Mouse (Mus musculus) hindbrain, embryonic 14.5 days (tissue): ENCODE measurements around the gene Npy4r. TPM values are rescaled to one million over a fixed set of nuclear protein-coding genes. Genes with fewer than 3 reads are reported as not detected.

Experiments
- ATAC-seq: fragments of 200-750 bp; cut with Nextera tagmentation; 2 replicates; pipeline ENCODE4 v1.8.0; 2017; ENCODE audit warnings: moderate number of reproducible peaks, mild to moderate bottlenecking, moderate TSS enrichment, moderate library complexity; ENCODE audit not compliant: low FRiP score
- DNase-seq: peaks from one replicate; pipeline ENCODE4 v3.0.0-alpha.2; 2015; ENCODE audit warnings: low spot score
- H3K27ac ChIP-seq: fragments of 300-500 bp; sonication (generic); 2 replicates; pipeline ENCODE4 v1.5.1; 2014; ENCODE audit warnings: mild to moderate bottlenecking, moderate library complexity
- H3K27me3 ChIP-seq: fragments of 300-500 bp; sonication (generic); 2 replicates; pipeline ENCODE4 v1.6.1; 2014; ENCODE audit warnings: mild to moderate bottlenecking, low read length, mixed read lengths; ENCODE audit not compliant: control insufficient read depth, insufficient read depth
- H3K36me3 ChIP-seq: fragments of 300-500 bp; sonication (generic); replicated peaks from 2 replicates; pipeline ENCODE4 v1.6.1; 2014; ENCODE audit not compliant: control insufficient read depth, insufficient read depth
- H3K4me1 ChIP-seq: fragments of 300-500 bp; sonication (generic); replicated peaks from 2 replicates; pipeline ENCODE4 v1.6.1; 2014; ENCODE audit warnings: antibody characterized with exemption, low read length, mixed read lengths; ENCODE audit not compliant: control insufficient read depth, insufficient read depth
- H3K4me2 ChIP-seq: fragments of 300-500 bp; sonication (generic); replicated peaks from 2 replicates; pipeline ENCODE4 v1.6.1; 2014; ENCODE audit warnings: mild to moderate bottlenecking, moderate library complexity
- H3K4me3 ChIP-seq: fragments of 300-500 bp; sonication (generic); replicated peaks from 2 replicates; pipeline ENCODE4 v1.5.1; 2014; ENCODE audit warnings: mild to moderate bottlenecking, low read length
- H3K9ac ChIP-seq: fragments of 300-500 bp; sonication (generic); 2 replicates; pipeline ENCODE4 v1.6.1; 2014
- H3K9me3 ChIP-seq: fragments of 300-500 bp; sonication (generic); 2 replicates; pipeline ENCODE4 v1.6.1; 2016; ENCODE audit warnings: low read length; ENCODE audit not compliant: control insufficient read depth
- WGBS: fragments of 180-500 bp; shearing (Covaris S2); extraction: QIAGEN DNeasy Blood & Tissue Kit; methylation state at CpG from one replicate; pipeline ENCODE4 v1.1.7; 2014; 5-methylcytosine and 5-hydroxymethylcytosine counted together
- polyA plus RNA-seq: library from polyadenylated mRNA; unstranded; fragments of >200 nt; fragmentation: Nextera tagmentation; extraction: Ambion mirVana; gene quantifications from 2 replicates; pipeline ENCODE4 v1.2.1, GENCODE M21; 2014

The Npy4r gene
- polyA plus RNA-seq, 1 experiment from 2014 or later: 0.13 TPM

- Histone ChIP-seq H3K27ac (no peak within 1 kb of the TSS), H3K36me3 (no peaks in the 10 kb centered on the region), H3K4me1 (no peaks in the 10 kb centered on the region), H3K9me3 (no peaks in the 10 kb centered on the region), H3K4me2 (no peak within 1 kb of the TSS), H3K27me3 (no peaks in the 10 kb centered on the region), H3K4me3 (no peak within 1 kb of the TSS), H3K9ac (no peak within 1 kb of the TSS; the same call in 1 of the 2 replicates)
- no peak for ATAC-seq
- no peak for DNase-seq
- WGBS: 82% methylated on average over 5 of the region's 5 CpGs
These were observed 49.7 kb downstream of the Npy4r start, which contains the start of gene A630023A22Rik for GRCm38 (mm10) chr14:34102601-34103000. TSS of gene A630023A22Rik (minus strand) at chr14:34102754.

GRCm38 (mm10) chr14:34096161-34096560, 56.1 kb downstream of the Npy4r start:
- no peak for ATAC-seq
- WGBS: 72% methylated on average over 5 of the region's 5 CpGs

More at GRCm38 (mm10) chr14:34096161-34096560, 56.1 kb downstream of the Npy4r start:
- Histone ChIP-seq H3K9ac (no peak overlapping the region), H3K4me2 (no peak overlapping the region), H3K9me3 (no peaks in the 10 kb centered on the region), H3K27ac (no peak overlapping the region), H3K4me1 (no peaks in the 10 kb centered on the region), H3K4me3 (no peak overlapping the region), H3K36me3 (no peaks in the 10 kb centered on the region), H3K27me3 (no peaks in the 10 kb centered on the region)
- DNase-seq: no peak

Other genes starting within 250 kb of the Npy4r start
- gene Gdf10, start 228.9 kb downstream of the Npy4r start, polyA plus RNA-seq: 8.0 and 11.4 TPM in 2 replicates
- 0.08 TPM in 1 of 2 replicates, not detected in the other for gene Gdf2, start 211.4 kb downstream of the Npy4r start, polyA plus RNA-seq
- not detected in 2 replicates for gene Rbp3, start 198.5 kb downstream of the Npy4r start, polyA plus RNA-seq
- gene Zfp488, start 173.7 kb downstream of the Npy4r start, polyA plus RNA-seq: 0.78 and 0.85 TPM in 2 replicates
- not detected in 2 replicates for gene Gm30083, start 137.3 kb downstream of the Npy4r start, polyA plus RNA-seq
- not detected in 2 replicates for gene Gm5460, start 135.7 kb downstream of the Npy4r start, polyA plus RNA-seq
- not detected in 2 replicates for gene Antxrl, start 99.8 kb downstream of the Npy4r start, polyA plus RNA-seq
- 0.16 TPM in 1 of 2 replicates, not detected in the other for gene Anxa8, start 66.5 kb downstream of the Npy4r start, polyA plus RNA-seq
- not detected in 2 replicates for gene A630023A22Rik, start 49.7 kb downstream of the Npy4r start, polyA plus RNA-seq
- 4.4 and 5.4 TPM in 2 replicates for gene Gprin2, start 49.2 kb upstream of the Npy4r start, polyA plus RNA-seq
- gene Syt15, start 67.1 kb upstream of the Npy4r start, polyA plus RNA-seq: 0.42 and 0.79 TPM in 2 replicates
- 5.5 and 8.2 TPM in 2 replicates for gene Shld2, start 158.0 kb upstream of the Npy4r start, polyA plus RNA-seq
- gene Glud1, start 158.2 kb upstream of the Npy4r start, polyA plus RNA-seq: 131 and 145 TPM in 2 replicates
- gene Fam25c, start 202.9 kb upstream of the Npy4r start, polyA plus RNA-seq: not detected in 2 replicates
- gene Sncg, start 222.3 kb upstream of the Npy4r start, polyA plus RNA-seq: 213 and 251 TPM in 2 replicates
- gene Mmrn2, start 223.0 kb upstream of the Npy4r start, polyA plus RNA-seq: 4.5 and 5.3 TPM in 2 replicates